Mouse (Mus musculus): Measurements from ENCODE around the gene Bahcc1. TPM values are rescaled to one million over a fixed set of nuclear protein-coding genes. Genes with fewer than 3 reads are reported as not detected.

Bahcc1 gene
- 1 to 10 TPM; 3.5 to 5.0 TPM for total RNA-seq (2021)
- long read RNA-seq, experiment 1, partial matches to known transcripts: 0 of 1 reads
- long read RNA-seq, experiment 1, other reads (novel, unspliced or antisense): 1 of 1 reads
- long read RNA-seq, experiment 2, partial matches to known transcripts: 0 of 3 reads
- long read RNA-seq, experiment 2, other reads (novel, unspliced or antisense): 3 of 3 reads

- peak; percentile 100 for DNase-seq
Measured at GRCm38 (mm10) chr11:120232230-120233097, at the start of gene Bahcc1. Gene Bahcc1, plus strand, starts transcription at chr11:120232947.

GRCm38 (mm10) chr11:120183180-120183579 lies 49.6 kb upstream of the Bahcc1 start:
- DNase-seq: no peak

GRCm38 (mm10) chr11:120183708-120184107 lies 49.0 kb upstream of the Bahcc1 start:
- no peak for DNase-seq

GRCm38 (mm10) chr11:120184371-120185315 lies 48.1 kb upstream of the Bahcc1 start:
- DNase-seq: peak in 1 of 2 experiments; percentile 76

GRCm38 (mm10) chr11:120185316-120186141 lies 47.2 kb upstream of the Bahcc1 start:
- DNase-seq: peak; percentile 79 to 87

- DNase-seq: peak in 1 of 2 experiments; percentile 47
Measured at GRCm38 (mm10) chr11:120186145-120186740, 46.5 kb upstream of the Bahcc1 start.

- DNase-seq: peak in 1 of 2 experiments; percentile 71
Measured at GRCm38 (mm10) chr11:120186821-120187235, 45.9 kb upstream of the Bahcc1 start.

GRCm38 (mm10) chr11:120187236-120188101 lies 45.3 kb upstream of the Bahcc1 start:
- peak in 1 of 2 experiments; percentile 62 for DNase-seq

GRCm38 (mm10) chr11:120188102-120188480 lies 44.7 kb upstream of the Bahcc1 start:
- DNase-seq: peak in 1 of 2 experiments; percentile 79

- DNase-seq: peak; percentile 73 to 86
Measured at GRCm38 (mm10) chr11:120188481-120189441, 44.0 kb upstream of the Bahcc1 start.

- peak; percentile 98 to 100 for DNase-seq
Measured at GRCm38 (mm10) chr11:120189459-120190312, 43.1 kb upstream of the Bahcc1 start.

GRCm38 (mm10) chr11:120190526-120191412 lies 42.0 kb upstream of the Bahcc1 start:
- peak in 1 of 2 experiments; percentile 45 for DNase-seq

GRCm38 (mm10) chr11:120198831-120199230 lies 33.9 kb upstream of the Bahcc1 start:
- DNase-seq: no peak

- DNase-seq: peak; percentile 26 to 67
Measured at GRCm38 (mm10) chr11:120199766-120200165, 33.0 kb upstream of the Bahcc1 start.

GRCm38 (mm10) chr11:120200621-120201020 lies 32.1 kb upstream of the Bahcc1 start:
- DNase-seq: no peak

- DNase-seq: no peak
Measured at GRCm38 (mm10) chr11:120204200-120204599, 28.5 kb upstream of the Bahcc1 start.

Measured in heart, adult 18-20 months (tissue).